Mouse (Mus musculus) heart, adult 2 months (tissue): Measurements from ENCODE around the gene Nuak1. TPM values are rescaled to one million over a fixed set of nuclear protein-coding genes. Genes with fewer than 3 reads are reported as not detected.

Experiments
- DNase-seq, 2 experiments: peaks; one replicate each; pipeline ENCODE4 v3.0.0; 2021
- H3K27ac ChIP-seq: fragments of 200-600 bp; 2 replicates; pipeline ENCODE4 v1.8.1; 2022
- H3K27me3 ChIP-seq: fragments of 200-500 bp; 2 replicates; pipeline ENCODE4 v1.6.1; 2012; ENCODE audit warnings: mild to moderate bottlenecking, low read length, inconsistent platforms, mixed read lengths; ENCODE audit not compliant: control insufficient read depth, insufficient read depth
- H3K36me3 ChIP-seq: fragments of 200-500 bp; 2 replicates; pipeline ENCODE4 v1.6.1; 2012; ENCODE audit warnings: low read length, inconsistent platforms; ENCODE audit not compliant: control insufficient read depth, insufficient read depth
- H3K4me1 ChIP-seq: fragments of 200-500 bp; 2 replicates; pipeline ENCODE4 v1.6.1; 2011; ENCODE audit warnings: low read length; ENCODE audit not compliant: control insufficient read depth, insufficient read depth
- H3K4me3 ChIP-seq: fragments of 200-600 bp; 2 replicates; pipeline ENCODE4 v1.8.1; 2022
- H3K79me2 ChIP-seq: fragments of 200-500 bp; replicated peaks from 2 replicates; pipeline ENCODE4 v1.6.1; 2012; ENCODE audit warnings: mild to moderate bottlenecking, inconsistent platforms, low read length, moderate library complexity, mixed read lengths; ENCODE audit not compliant: control insufficient read depth, insufficient read depth
- H3K9ac ChIP-seq: fragments of 200-500 bp; 2 replicates; pipeline ENCODE4 v1.6.1; 2012; ENCODE audit warnings: low read depth, mild to moderate bottlenecking, control low read depth, inconsistent platforms, low read length, mixed read lengths
- CTCF ChIP-seq: fragments of 200-600 bp; IDR thresholded peaks from 2 replicates; pipeline ENCODE4 v1.8.1; 2022; ENCODE audit warnings: antibody characterized with exemption, mild to moderate bottlenecking, moderate library complexity
- EP300 ChIP-seq: fragments of 200-500 bp; IDR thresholded peaks from 2 replicates; pipeline ENCODE4 v1.6.1; 2011; ENCODE audit warnings: low read depth, low read length, control low read depth; ENCODE audit not compliant: insufficient read depth
- POLR2A ChIP-seq: fragments of 200-500 bp; IDR thresholded peaks from 2 replicates; pipeline ENCODE4 v1.6.1; 2011; ENCODE audit warnings: mild to moderate bottlenecking, low read depth, low read length, control low read depth; ENCODE audit not compliant: insufficient read depth
- WGBS: fragments of 180-500 bp; shearing (Covaris S2); methylation state at CpG from one replicate; pipeline ENCODE4 v1.1.7; 2018; 5-methylcytosine and 5-hydroxymethylcytosine counted together
- intact Hi-C: fragments of 180-260 bp; cut with DNase I; formaldehyde crosslinking; loops from one replicate; pipeline ENCODE4 v1.15.1; 2025
- polyA plus RNA-seq: library from polyadenylated mRNA; depleted of rRNA; stranded (reverse); fragments of >200 nt; gene quantifications from 2 replicates; pipeline ENCODE4 v1.2.3, GENCODE M21; 2012; rRNA removed
- total RNA-seq, 2 experiments: library from RNA; stranded (reverse); gene quantifications; 2 replicates each; pipeline ENCODE4 v1.2.3; 2021

Nuak1 gene
- total and polyA plus RNA-seq, 3 experiments, result 15.3 to 29.0 (median 27.0) TPM

DNA sequence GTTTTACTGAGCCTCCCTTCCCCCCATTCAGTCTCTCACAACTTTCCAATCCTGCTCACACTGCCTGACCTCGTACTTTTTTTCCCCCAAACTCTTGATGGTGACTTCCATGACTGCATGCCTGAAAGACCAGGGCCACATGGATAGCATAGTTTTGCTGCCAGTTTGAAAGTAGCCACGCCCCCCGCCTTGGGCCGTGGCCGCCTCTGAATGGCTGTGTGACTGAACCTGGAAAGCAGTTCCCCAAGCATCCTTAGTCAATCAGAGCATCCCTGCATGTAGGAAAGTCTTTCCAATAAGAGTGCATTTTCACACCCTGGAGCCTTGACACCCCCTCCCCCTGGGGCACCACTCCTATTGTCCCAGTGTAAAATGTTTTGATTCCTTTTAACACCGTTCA lies 116.4 kb downstream of the Nuak1 start:
- 71% methylated on average over 6 of the region's 6 CpGs for WGBS
- no peak overlapping the region for H3K27ac ChIP-seq
- no peaks in the 10 kb centered on the region for H3K36me3 ChIP-seq
- no peaks in the 10 kb centered on the region for H3K4me1 ChIP-seq
- intact Hi-C loops, result no loop called here
- no peak for DNase-seq
- no peaks in the 10 kb centered on the region for H3K79me2 ChIP-seq
- H3K27me3 ChIP-seq, result no peaks in the 10 kb centered on the region
- TF ChIP-seq POLR2A (no peak), CTCF (no peak), EP300 (no peak)
- H3K4me3 ChIP-seq, result no peak overlapping the region
- H3K9ac ChIP-seq, result no peak overlapping the region

Other genes starting within 250 kb of the Nuak1 start
- 10 to 100 TPM; 29.9 to 31.4 TPM for gene Ckap4, start 93.5 kb upstream of the Nuak1 start, total RNA-seq
- gene Ckap4, start 93.5 kb upstream of the Nuak1 start, polyA plus RNA-seq, result 17.2 and 20.9 TPM in 2 replicates
- gene Tcp11l2, start 136.0 kb upstream of the Nuak1 start, total RNA-seq, result 100 to 1,000 TPM; 118 to 157 TPM
- gene Tcp11l2, start 136.0 kb upstream of the Nuak1 start, polyA plus RNA-seq, result 129 and 204 TPM in 2 replicates
- 10 to 100 TPM in 1 of 2 experiments, 1 to 10 TPM in 1; 8.9 to 10.9 TPM for gene Polr3b, start 181.7 kb upstream of the Nuak1 start, total RNA-seq
- 3.0 and 5.1 TPM in 2 replicates for gene Polr3b, start 181.7 kb upstream of the Nuak1 start, polyA plus RNA-seq